Mouse (Mus musculus) CD4-positive helper T cell, adult 2 months (primary cell): ENCODE measurements around the gene Mapk6.

Experiments
- DNase-seq: peaks from one replicate; pipeline ENCODE4 v3.0.0-alpha.2; 2012; ENCODE audit warnings: low read depth, missing footprints, low spot score

Mapk6 gene

DNA sequence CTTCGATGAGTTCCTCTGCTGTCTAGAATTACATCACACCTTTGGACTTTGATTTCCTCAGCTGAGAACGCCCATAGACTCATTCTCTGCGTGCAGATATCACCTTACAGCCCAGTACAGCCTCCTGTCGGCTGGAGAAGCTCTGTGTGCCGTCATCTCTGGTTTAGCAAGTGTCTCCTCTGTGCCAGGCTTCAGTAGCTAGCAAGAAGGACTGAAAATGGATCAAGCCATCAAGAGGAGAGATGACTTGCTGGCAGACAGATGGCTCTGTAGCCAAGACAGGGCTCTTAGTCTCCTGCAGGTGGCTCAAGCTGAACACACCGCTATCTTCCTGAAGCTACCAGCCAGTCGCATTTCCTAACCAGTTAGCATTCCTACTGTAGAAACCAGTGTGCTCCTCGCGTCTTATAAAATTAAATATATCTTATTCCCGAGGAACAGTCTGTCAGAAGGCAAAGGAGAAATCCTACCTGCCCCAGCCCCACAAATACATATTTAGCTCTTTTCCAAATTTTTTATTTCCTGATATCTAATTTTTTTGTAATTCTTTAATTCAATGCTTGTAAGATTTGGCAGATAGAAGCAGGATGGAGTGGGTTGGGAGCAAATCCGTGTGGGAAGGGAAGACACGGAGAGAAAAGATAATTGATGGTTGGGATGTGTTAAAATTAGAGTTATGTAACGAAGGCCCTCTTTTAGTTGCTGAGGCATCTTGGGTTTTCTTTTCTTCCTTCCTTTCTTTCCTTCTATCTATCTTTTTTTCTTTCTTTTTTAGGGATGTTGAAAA is 87.5 kb downstream of the Mapk6 start:
- no peak for DNase-seq

DNA sequence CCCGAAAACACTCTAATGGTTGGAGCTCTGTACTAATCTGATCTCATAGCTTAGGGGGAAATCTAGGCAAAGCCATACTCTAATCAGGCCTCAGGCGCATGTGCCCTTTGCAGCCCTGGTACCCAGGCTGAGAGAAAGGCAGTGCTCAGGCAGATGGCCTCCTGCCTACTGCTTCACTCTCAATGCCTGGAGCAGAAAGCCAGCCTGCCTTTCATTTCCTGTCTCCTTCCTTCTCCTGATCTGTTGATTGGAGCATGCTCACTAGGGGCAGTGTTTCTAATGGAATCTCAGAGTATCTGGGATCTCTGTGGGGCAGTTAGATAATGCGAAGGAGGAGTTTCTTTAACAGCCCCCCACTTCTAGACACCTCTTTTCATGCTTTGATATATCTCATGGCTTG is 90.4 kb downstream of the Mapk6 start:
- no peak for DNase-seq
